ENCODE assay signal across 19 mouse cellular contexts in genomic region chr19:16558570-16558969, GRCm38 (mm10).
DNase-seq lines count a peak whose midpoint lies in the region; ATAC-seq and TF ChIP-seq lines count a peak whose summit lies in the region.
"Had no signal": no experiment of that assay in that cellular context is flagged by ENCODE, and none has a peak within 500 bp of the region (broad histone marks: within the 10 kb centered on the region; RNA-seq: fewer than 3 reads in every experiment).

No protein-coding gene starts in this region.

- TF ChIP-seq EP300 in heart, postnatal 0 days (IDR thresholded peaks at IDR 0.05; ENCODE audit: low read depth), result no peak
- no peak for TF ChIP-seq EP300 in heart, adult 2 months (IDR thresholded peaks at IDR 0.05; ENCODE audit: insufficient read depth, low read depth, low read length)

- H3K27ac ChIP-seq in heart, postnatal 0 days (ENCODE audit: low read depth), result no peak overlapping the region
- no peak overlapping the region for H3K27ac ChIP-seq in heart, adult 2 months
- no peak overlapping the region for H3K27ac ChIP-seq in lung, embryonic 14.5 days (ENCODE audit: low read depth)
- peak overlapping the region; percentile 67 for H3K27ac ChIP-seq in intestine, embryonic 16.5 days (ENCODE audit: low read length)
- H3K27ac ChIP-seq: hindbrain, embryonic 12.5 days; left cerebral cortex, adult 2 months; liver, embryonic 14.5 days; midbrain, embryonic 13.5 days; neural tube, embryonic 12.5 days had no signal

- 57% methylated on average over 2 of the region's 2 CpGs for WGBS in heart, postnatal 0 days
- 64% methylated on average over 2 of the region's 2 CpGs for WGBS in heart, adult 2 months
- 25% methylated on average over 2 of the region's 2 CpGs for WGBS in lung, embryonic 14.5 days
- WGBS in intestine, embryonic 16.5 days, result 46% methylated on average over 2 of the region's 2 CpGs

- H3K79me2 ChIP-seq in heart, adult 2 months (replicated peaks; ENCODE audit: control insufficient read depth, insufficient read depth, low read length), result no peaks in the 10 kb centered on the region

- no peaks in the 10 kb centered on the region for H3K36me3 ChIP-seq in heart, postnatal 0 days (replicated peaks; ENCODE audit: control insufficient read depth, insufficient read depth, low read length)
- H3K36me3 ChIP-seq in heart, adult 2 months (ENCODE audit: control insufficient read depth, insufficient read depth, low read length), result no peaks in the 10 kb centered on the region
- no peaks in the 10 kb centered on the region for H3K36me3 ChIP-seq in lung, embryonic 14.5 days (ENCODE audit: insufficient read depth)
- no peaks in the 10 kb centered on the region for H3K36me3 ChIP-seq in intestine, embryonic 16.5 days (ENCODE audit: control insufficient read depth, insufficient read depth, low read length)
- H3K36me3 ChIP-seq: hindbrain, embryonic 12.5 days; midbrain, embryonic 13.5 days; neural tube, embryonic 12.5 days had no signal

- no peaks in the 10 kb centered on the region for H3K9me3 ChIP-seq in heart, postnatal 0 days (replicated peaks; ENCODE audit: control insufficient read depth, low read length)
- H3K9me3 ChIP-seq in lung, embryonic 14.5 days (ENCODE audit: low read depth, low read length), result no peaks in the 10 kb centered on the region
- H3K9me3 ChIP-seq in intestine, embryonic 16.5 days (ENCODE audit: control insufficient read depth, low read length), result no peaks in the 10 kb centered on the region
- H3K9me3 ChIP-seq: hindbrain, embryonic 12.5 days; midbrain, embryonic 13.5 days; neural tube, embryonic 12.5 days had no signal

- no peak for TF ChIP-seq CTCF in heart, postnatal 0 days (IDR thresholded peaks at IDR 0.05; ENCODE audit: low read depth)
- TF ChIP-seq CTCF in heart, adult 2 months (IDR thresholded peaks at IDR 0.05), result no peak
- no peak for TF ChIP-seq CTCF in lung, embryonic 14.5 days (IDR thresholded peaks at IDR 0.05; ENCODE audit: low read depth)

- peak; percentile 9 for DNase-seq in heart, postnatal 0 days (ENCODE audit: low spot score)
- DNase-seq in heart, adult 2 months, result no peak
- peak; percentile 54 for DNase-seq in lung, embryonic 14.5 days
- no peak for DNase-seq in lung, postnatal 4 days
- peak; percentile 92 for DNase-seq in 3T3-L1 (ENCODE audit: low read depth, low spot score)
- no peak for DNase-seq in thymus, postnatal 10 days (ENCODE audit: low spot score in 2 of 2)
- no peak for DNase-seq in cerebellum, postnatal 10 days
- DNase-seq: cerebellum, adult 2 months; forebrain, postnatal 0 days; gastrocnemius, postnatal 36 days; layer of hippocampus, adult 9-11 months; right cerebral cortex, adult 18-20 months had no signal

- H3K4me2 ChIP-seq in heart, postnatal 0 days (ENCODE audit: low read depth, low read length), result no peak overlapping the region
- no peak overlapping the region for H3K4me2 ChIP-seq in lung, embryonic 14.5 days
- H3K4me2 ChIP-seq in intestine, embryonic 16.5 days (ENCODE audit: low read depth, low read length), result no peak overlapping the region
- H3K4me2 ChIP-seq: hindbrain, embryonic 12.5 days; midbrain, embryonic 13.5 days; neural tube, embryonic 12.5 days had no signal

- ATAC-seq in heart, postnatal 0 days (ENCODE audit: insufficient read depth, low read depth), result no peak
- ATAC-seq in lung, embryonic 14.5 days (ENCODE audit: insufficient read depth), result 0 out of 2 replicates have a peak, but pooled peaks have one; percentile 47
- ATAC-seq in intestine, embryonic 16.5 days, result peak; percentile 67; the same call in 1 of the 2 replicates
- ATAC-seq: forebrain, postnatal 0 days; midbrain, embryonic 13.5 days had no signal

- H3K4me1 ChIP-seq in heart, postnatal 0 days (ENCODE audit: control insufficient read depth, insufficient read depth), result no peaks in the 10 kb centered on the region
- H3K4me1 ChIP-seq in heart, adult 2 months (ENCODE audit: control insufficient read depth, insufficient read depth, low read length), result no peaks in the 10 kb centered on the region
- no peaks in the 10 kb centered on the region for H3K4me1 ChIP-seq in lung, embryonic 14.5 days (ENCODE audit: insufficient read depth)
- peaks cover 7% of the 10 kb centered on the region for H3K4me1 ChIP-seq in intestine, embryonic 16.5 days (ENCODE audit: control insufficient read depth, insufficient read depth, low read length)
- H3K4me1 ChIP-seq: hindbrain, embryonic 12.5 days; midbrain, embryonic 13.5 days; neural tube, embryonic 12.5 days had no signal

- intact Hi-C loops in heart, adult 2 months (cut with DNase I), result no loop called here

- H3K4me3 ChIP-seq in heart, postnatal 0 days (ENCODE audit: low read depth, low read length), result no peak overlapping the region
- H3K4me3 ChIP-seq in heart, adult 2 months, result no peak overlapping the region
- no peak overlapping the region for H3K4me3 ChIP-seq in lung, embryonic 14.5 days (ENCODE audit: low read depth, low read length)
- no peak overlapping the region for H3K4me3 ChIP-seq in intestine, embryonic 16.5 days (ENCODE audit: low read length)
- H3K4me3 ChIP-seq: hindbrain, embryonic 12.5 days; left cerebral cortex, adult 2 months; midbrain, embryonic 13.5 days; neural tube, embryonic 12.5 days had no signal

- no peak for TF ChIP-seq POLR2A in heart, adult 2 months (IDR thresholded peaks at IDR 0.05; ENCODE audit: insufficient read depth, low read depth, low read length)

- H3K27me3 ChIP-seq in heart, postnatal 0 days (ENCODE audit: control insufficient read depth, insufficient read depth, low read length), result no peaks in the 10 kb centered on the region
- H3K27me3 ChIP-seq in heart, adult 2 months (ENCODE audit: control insufficient read depth, insufficient read depth, low read length), result no peaks in the 10 kb centered on the region
- no peaks in the 10 kb centered on the region for H3K27me3 ChIP-seq in lung, embryonic 14.5 days (ENCODE audit: insufficient read depth, low read length)
- no peaks in the 10 kb centered on the region for H3K27me3 ChIP-seq in intestine, embryonic 16.5 days (replicated peaks; ENCODE audit: control insufficient read depth, insufficient read depth, low read length)
- H3K27me3 ChIP-seq: CH12.LX; hindbrain, embryonic 12.5 days; midbrain, embryonic 13.5 days; neural tube, embryonic 12.5 days had no signal

- no peak overlapping the region for H3K9ac ChIP-seq in heart, postnatal 0 days (replicated peaks; ENCODE audit: low read depth, low read length)
- no peak overlapping the region for H3K9ac ChIP-seq in heart, adult 2 months (ENCODE audit: low read depth, low read length)
- H3K9ac ChIP-seq in lung, embryonic 14.5 days, result no peak overlapping the region
- H3K9ac ChIP-seq in intestine, embryonic 16.5 days (ENCODE audit: low read depth, low read length), result no peak overlapping the region
- H3K9ac ChIP-seq: forebrain, postnatal 0 days; hindbrain, embryonic 12.5 days; liver, embryonic 14.5 days; midbrain, embryonic 13.5 days; neural tube, embryonic 12.5 days had no signal

Comparison
In these comparisons a context has a peak if more than half of its experiments do, and no peak if none do; other contexts are left out.
1. DNase-seq: peak in heart, postnatal 0 days (single experiment), lung, embryonic 14.5 days (single experiment) and 3T3-L1 (single experiment); none in heart, adult 2 months (0 of 2), lung, postnatal 4 days (0 of 2), thymus, postnatal 10 days (0 of 2) and cerebellum, postnatal 10 days (0 of 2).